Mouse (Mus musculus) cerebellum, adult 9-11 months (tissue): Measurements from ENCODE around the gene I0C0044D17Rik.

ENCODE experiments used
- DNase-seq: peaks from one replicate; pipeline ENCODE4 v3.0.0; 2022

Gene I0C0044D17Rik

DNA sequence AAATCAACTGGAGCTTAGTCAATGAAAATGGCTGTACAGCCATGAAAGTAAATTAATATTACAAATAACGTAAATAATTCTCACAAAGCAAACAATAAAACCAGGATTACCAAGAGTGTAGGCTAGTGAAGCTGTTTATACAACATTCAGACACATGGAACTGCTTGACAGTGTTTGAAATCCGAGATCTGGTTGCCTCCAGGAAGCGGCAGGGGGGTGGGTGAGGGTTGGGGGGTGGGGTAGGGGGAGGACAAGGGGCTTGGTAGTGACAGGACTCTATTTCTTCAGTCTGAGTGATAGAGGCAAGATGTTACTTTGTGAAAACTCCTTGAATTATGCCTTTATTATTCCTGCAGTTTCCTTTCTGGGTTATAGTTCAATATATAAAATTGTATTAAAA is 3.1 kb upstream of the I0C0044D17Rik start:
- no peak for DNase-seq

DNA sequence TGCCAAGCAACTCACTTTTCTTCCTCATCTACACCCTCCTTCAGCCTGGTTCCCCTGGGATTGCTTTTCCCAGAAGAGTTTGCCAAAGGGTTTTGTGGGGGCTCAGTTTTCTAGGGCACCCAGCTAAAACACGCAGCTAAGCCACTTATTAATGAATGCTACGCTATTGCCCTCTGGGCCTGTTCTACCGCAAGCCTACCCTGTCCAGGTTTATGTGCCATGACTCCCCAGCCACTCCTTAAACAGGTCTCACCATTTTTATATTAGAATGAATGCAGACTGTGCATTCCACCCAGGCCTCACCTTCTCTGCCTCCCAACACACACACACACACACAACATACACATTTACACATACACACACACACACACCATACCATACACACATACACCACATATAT is 593 bp downstream of the I0C0044D17Rik start:
- DNase-seq = no peak

GRCm38 (mm10) chr4:98822478-98822877 is 1.2 kb downstream of the I0C0044D17Rik start:
- no peak for DNase-seq

DNA sequence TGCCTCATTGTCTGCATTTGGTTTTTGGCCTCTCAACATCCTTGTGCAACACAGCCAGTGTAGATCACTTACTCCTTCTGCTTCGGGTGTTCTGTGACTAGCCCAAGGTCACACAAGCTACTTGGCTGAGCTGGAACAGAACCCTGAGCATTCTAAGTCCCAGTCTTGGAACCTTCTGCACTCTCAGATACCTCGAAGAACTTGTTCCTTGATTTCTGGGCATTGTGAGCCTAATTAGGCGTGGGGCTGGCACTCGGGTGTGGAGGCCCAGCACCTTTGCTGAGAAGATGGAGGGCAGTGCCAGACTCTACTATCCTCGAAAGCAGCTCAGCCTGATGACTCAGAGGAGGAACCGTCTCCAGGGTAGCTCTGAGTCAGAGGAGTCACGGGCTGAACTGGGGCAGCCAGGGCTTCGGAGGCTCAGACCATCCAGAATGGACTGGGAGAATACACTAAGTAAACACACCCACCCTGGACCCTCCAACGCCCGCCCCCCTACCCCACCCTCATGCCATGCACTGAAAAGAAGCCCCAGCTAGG is 4.4 kb downstream of the I0C0044D17Rik start:
- DNase-seq = no peak

- DNase-seq = no peak
These were observed 6.3 kb downstream of the I0C0044D17Rik start, which contains the start of gene Kank4 for GRCm38 (mm10) chr4:98817184-98817911. Gene Kank4 (minus strand): TSS chr4:98817537.

DNA sequence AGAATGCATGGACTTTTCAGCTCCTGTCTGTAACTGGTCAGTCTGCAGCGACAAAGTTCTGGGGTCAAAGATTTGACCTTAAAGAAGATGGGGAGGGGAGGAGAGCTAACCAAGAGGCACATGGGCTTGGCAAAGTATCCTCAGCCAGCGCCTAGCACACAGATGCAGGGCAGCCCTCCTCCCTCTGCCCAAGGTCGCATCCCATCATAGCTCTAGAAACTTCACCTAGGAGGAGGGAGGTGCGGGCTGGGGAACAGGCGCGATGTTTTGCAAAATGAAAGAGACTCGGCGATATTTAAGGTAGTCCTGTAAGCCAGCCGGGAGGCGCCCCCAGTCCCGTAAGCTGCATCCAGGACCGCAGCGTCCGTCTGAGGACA is 6.8 kb downstream of the I0C0044D17Rik start:
- no peak for DNase-seq

- DNase-seq = no peak
These were observed 17.3 kb downstream of the I0C0044D17Rik start for GRCm38 (mm10) chr4:98806306-98806705.

DNA sequence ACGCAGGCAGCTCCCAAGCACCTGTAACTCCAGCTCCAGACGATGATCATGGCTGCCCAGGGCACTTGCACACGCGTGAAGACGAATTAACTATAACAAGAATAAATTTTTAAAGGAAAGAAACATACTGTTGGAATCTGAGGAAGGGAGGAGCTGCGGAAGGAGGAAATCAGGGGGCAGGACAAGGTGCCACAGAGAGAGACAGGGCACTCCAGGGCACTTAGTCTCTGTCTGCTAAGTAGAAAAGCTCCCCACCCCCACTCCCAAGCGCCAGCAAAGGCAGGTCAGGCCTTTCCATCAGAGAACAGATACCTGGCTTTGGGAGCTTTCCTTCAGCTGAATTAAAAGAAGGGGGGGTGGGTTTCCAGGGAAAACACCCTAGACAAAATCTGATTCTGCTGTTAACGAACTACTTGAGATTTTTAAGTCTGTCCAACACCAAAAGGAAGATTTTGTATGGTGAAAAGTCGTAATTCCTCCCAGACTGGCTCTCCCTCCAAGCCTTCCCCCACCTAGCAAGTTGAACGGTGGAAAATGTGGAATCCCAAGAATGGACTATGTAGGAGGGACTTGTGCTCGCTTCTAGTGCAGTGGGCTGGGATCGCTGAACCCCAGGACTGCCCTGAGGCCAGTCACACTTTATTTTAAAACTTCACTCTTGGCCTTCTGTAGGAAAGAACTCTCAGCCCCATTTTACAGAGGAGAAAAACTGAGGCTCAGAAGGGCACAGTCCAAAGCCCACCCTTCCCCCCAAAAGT is 18.2 kb downstream of the I0C0044D17Rik start:
- no peak for DNase-seq

DNA sequence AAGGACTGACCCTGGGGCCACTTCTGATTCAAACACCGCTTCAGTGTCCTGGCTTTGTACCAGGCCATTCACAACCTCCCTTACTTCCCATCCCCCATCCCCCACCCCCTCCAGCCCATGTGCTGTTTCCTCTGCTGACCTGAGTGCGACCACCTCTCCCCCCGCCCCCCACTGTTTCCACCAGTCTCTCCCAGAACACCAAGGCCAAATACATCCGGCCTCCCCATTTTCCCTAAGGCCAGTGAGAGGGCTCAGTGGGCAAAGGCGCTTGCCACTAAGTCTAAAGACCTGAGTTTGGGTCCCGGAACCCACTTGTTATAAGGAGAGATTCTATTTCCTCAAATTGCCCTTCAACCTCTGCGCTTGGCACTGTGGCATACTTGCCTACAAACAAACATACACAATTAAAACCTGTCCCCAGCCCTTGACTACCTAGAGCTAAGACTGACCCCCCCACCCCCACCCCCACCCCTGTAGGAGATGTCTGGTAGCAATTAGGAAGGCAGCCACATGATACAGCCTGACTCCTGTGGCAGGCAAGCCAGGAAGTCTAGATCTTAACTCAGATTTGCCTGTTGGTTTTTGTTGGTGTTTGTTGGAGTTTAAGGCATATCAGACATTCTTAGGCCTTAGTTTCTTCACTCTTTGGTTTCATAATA is 19.0 kb downstream of the I0C0044D17Rik start:
- DNase-seq = no peak

- DNase-seq = no peak
These were observed 21.9 kb downstream of the I0C0044D17Rik start for GRCm38 (mm10) chr4:98801775-98802174.

DNA sequence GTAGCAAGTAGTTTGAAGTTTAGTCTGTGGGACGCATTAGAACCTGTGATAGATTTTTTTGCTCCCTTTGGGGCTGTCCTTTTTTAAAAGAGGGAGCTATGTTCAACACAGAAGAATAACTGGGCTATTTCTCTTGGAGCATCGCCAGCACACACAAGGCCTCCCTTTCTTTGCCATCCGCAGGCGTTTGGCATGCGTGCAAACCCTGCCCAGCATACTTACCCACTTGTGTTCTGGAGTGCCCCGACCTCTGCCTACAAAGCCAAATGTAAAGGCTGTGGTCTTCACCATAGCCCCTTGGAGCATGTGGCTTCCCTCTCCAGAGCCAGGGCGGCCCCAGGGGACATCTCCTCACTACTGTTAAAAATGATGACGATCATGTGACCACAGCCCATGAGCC is 22.8 kb downstream of the I0C0044D17Rik start:
- no peak for DNase-seq

- DNase-seq = no peak
These were observed 26.9 kb downstream of the I0C0044D17Rik start for GRCm38 (mm10) chr4:98796591-98797341.

DNA sequence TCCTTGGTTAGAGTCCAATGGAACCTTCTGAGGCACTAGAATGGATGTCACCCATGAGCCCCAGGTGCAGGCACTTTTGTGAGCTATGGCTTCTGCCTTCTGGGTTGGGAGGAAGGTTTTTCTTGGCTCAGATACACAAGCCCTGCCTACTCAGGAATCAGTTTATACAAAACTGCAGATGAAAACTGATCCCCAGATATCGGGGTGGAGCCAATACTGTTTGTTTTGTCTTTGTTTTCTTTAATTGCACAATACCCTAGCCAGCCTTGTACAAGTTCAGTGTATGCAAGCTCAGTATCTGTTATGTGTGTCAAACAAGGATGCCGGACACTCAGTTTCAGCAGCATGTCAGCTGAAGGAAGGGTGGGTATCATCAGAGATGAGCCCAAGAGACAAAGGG is 28.4 kb downstream of the I0C0044D17Rik start:
- DNase-seq = no peak

DNA sequence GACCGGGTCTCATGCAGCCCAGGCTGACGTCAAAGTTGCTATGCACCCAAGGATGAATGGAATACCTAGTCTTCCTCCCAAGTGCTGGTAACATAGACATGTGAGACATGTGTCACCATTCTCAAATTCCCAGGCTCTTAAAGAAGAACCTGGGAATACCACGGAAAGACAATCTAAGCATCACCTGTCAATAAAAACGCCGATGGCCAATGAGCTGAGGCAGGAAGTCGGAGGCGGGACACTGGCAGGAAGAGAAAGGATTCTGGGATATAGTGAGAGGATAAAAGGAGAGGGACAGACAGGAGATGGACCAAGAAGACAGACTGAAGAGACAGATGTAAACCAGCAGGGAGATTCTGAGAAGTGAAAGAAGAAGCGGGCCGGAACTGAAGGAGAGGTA is 30.2 kb downstream of the I0C0044D17Rik start:
- no peak for DNase-seq

- no peak for DNase-seq
These were observed 32.9 kb downstream of the I0C0044D17Rik start for GRCm38 (mm10) chr4:98790721-98791120.

DNA sequence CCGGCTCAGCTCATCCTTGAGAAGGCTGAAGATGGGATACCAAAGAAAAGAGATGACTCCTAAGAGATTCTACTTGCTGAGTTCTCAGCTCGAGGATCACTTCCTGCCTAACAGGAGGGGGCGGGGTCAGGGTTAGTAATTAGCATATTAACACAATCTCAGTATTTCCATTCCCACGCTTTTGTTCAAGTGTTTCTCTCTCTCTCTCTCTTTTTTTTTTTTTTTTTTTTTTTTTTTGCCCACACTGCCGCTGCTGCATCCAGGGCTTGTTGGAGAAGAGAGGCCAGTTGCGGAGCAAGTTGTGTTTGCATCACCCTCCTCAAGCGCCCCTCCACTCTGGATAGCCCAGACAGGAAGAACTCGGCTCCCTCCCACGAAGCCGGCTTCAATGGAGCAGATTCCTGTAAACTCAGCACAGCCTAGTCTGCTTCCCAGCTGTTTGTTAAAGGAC is 33.8 kb downstream of the I0C0044D17Rik start:
- no peak for DNase-seq

GRCm38 (mm10) chr4:98789133-98789765 is 34.4 kb downstream of the I0C0044D17Rik start:
- DNase-seq = no peak

DNA sequence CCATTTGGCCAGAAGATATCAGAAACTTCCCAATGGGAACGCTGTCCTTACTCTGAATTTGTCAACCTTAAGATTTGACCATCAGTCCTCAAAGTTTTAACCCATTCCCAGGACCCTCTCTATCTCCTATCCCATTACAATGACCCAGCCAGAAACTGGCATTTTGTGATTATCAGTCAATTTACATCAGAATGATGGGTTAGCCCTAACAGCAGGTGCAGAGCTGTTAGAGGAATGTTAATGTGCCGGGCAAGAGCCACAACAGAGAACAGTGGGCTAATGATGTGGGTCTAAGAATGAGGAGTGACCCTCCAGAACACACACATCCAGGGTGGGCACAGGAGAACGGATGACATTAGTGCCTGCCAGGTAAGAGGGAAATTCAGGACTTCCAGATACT is 37.4 kb downstream of the I0C0044D17Rik start:
- no peak for DNase-seq

- no peak for DNase-seq
These were observed 37.8 kb downstream of the I0C0044D17Rik start for GRCm38 (mm10) chr4:98785851-98786250.

GRCm38 (mm10) chr4:98778219-98778618 is 45.4 kb downstream of the I0C0044D17Rik start:
- DNase-seq = no peak

GRCm38 (mm10) chr4:98777464-98777863 is 46.2 kb downstream of the I0C0044D17Rik start:
- no peak for DNase-seq
